Mouse (Mus musculus): ENCODE measurements around the gene Edem3. TPM values are rescaled to one million over a fixed set of nuclear protein-coding genes. Genes with fewer than 3 reads are reported as not detected.
"Not testable (repeated sequence)": the region's sequence is repeated elsewhere in the genome, so short reads cannot be mapped to it uniquely, and the experiment has no call there.

Gene Edem3
- polyA plus RNA-seq (2017; shearing (Covaris generic)) = 1 to 10 TPM; 2.9 to 4.1 (median 3.7) TPM

- ATAC-seq = peak; percentile 90
Measured at GRCm38 (mm10) chr1:151754881-151755659, at the start of gene Edem3. Gene Edem3, plus strand, starts transcription at chr1:151755371.

GRCm38 (mm10) chr1:151705723-151706396 is 49.3 kb upstream of the Edem3 start:
- peak; percentile 82 for ATAC-seq

DNA sequence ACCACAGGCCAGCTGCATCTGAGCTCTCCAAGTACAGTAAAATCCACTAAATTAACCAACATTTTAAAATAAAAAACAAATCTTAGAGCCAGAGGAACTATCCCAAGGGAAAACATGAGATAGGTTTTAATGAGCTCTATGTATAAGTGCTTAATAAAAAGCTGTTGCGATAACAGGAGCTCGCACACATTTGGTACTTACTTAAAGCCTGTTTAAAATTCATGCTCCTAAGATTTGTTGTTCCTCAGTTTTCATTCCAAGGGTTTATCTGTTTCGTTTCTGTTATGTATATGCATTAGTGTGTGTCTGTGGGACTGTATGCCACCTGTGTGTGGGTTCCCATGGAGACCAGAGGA is 48.8 kb upstream of the Edem3 start:
- ATAC-seq = no peak

- no peak for ATAC-seq
Measured at GRCm38 (mm10) chr1:151708966-151709733, 46.0 kb upstream of the Edem3 start.

- ATAC-seq = no peak
Measured at GRCm38 (mm10) chr1:151709734-151710022, 45.5 kb upstream of the Edem3 start.

GRCm38 (mm10) chr1:151710424-151711055 is 44.6 kb upstream of the Edem3 start:
- ATAC-seq = no peak

GRCm38 (mm10) chr1:151711062-151711461 is 44.1 kb upstream of the Edem3 start:
- ATAC-seq = no peak

GRCm38 (mm10) chr1:151712664-151713063 is 42.5 kb upstream of the Edem3 start:
- no peak for ATAC-seq

- no peak for ATAC-seq
Measured at GRCm38 (mm10) chr1:151713622-151714021, 41.5 kb upstream of the Edem3 start.

DNA sequence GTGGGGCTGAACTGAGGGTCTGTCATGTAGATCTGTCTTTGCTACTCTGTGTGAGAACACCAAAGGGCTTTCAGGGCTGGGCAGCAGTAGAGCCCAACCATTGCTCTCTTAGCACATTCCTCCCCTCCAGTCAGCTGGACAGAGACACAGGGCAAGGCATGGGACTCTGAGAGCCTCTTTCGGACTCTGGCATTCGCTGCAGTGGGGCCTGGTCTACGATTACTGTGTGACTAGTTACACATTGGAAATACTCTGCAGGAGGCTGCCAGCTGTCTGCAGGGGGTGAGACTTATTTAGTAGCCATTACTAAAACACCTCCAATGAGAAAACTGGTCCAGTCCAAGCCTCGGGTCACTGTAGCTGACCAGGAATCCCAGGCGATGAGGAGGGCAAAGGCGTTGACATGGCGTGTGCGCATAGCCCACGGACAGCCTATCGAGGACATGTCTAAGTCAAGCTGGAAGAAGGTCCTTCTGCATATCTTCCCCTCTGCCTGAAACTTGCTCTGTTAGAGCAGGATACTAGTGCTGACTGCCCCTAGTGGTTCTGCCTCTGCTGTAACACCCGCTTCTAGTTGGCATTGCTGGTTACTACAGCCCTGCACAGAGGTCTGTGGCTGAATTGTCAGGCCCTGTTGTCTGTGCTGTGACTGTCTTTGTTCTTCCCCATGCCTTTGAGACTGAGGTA is 39.0 kb upstream of the Edem3 start:
- no peak for ATAC-seq

DNA sequence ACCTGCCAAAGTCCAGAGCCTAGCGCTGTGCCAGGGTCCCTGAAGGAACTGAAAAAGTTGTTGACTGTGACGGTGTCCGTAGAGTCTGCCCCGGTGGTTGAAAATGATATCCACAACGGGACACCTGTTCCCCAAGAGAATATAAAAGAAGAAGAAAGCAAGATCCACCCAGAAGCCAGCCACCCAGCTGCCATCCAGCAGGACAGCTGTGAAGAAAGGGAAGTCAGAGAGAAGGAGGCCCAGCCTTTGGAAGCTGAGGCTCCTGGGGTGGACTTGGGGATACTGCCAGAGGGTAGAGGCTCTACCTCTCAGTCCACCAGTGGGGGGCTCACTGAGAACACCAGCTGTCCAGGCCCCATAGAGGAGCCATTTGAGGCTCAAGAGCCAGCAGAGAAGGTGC is 37.5 kb upstream of the Edem3 start:
- no peak for ATAC-seq

GRCm38 (mm10) chr1:151718575-151718974 is 36.6 kb upstream of the Edem3 start:
- no peak for ATAC-seq

- no peak for ATAC-seq
Measured at GRCm38 (mm10) chr1:151719911-151720310, 35.3 kb upstream of the Edem3 start.

GRCm38 (mm10) chr1:151720566-151720965 is 34.6 kb upstream of the Edem3 start:
- ATAC-seq = no peak

DNA sequence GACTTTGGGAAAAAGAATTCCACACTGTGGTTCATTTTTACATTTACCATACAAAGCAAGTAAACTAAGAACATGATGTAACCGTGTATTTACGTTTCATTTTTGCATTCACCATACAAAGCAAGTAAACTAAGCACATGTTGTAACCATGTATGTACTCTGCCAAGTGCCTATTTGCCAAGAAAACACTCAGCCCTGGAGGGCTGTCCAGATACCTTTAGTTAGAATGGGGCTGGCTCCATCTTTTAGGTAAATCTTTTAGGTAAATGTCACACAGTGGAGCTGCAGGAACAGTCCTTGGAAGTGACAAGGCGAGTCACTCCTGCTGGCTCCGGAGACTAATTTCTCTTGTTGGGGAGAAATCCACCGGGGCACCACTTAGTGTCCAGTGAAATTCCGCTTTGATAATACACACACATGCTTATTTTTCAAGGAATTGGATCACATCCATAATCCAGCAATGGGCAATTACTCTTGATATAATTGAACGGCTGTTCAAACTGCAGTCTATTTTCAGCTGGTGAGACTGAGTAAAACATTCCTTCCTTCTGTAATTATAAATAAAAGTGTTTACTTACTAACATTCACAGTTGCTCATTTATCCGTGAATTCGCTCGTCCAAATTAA is 33.7 kb upstream of the Edem3 start:
- ATAC-seq = no peak

DNA sequence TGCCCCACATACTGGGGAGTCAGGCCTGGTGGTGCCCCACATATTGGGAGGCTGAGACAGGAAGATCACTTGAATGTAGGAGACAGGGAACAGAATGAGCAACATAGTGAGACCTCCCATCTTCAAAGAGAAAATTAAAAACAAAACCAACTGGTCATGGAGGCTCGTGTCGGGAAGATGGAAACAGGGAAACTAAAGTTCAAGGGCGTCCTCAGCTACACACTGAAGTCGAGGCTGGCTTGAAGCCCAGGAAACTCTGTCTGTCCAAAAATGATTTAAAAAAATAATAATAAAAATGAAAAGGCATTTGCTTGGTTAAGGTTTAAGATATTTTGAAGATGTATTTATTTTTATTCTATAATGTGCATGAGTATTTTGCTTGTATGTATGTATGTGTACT is 31.4 kb upstream of the Edem3 start:
- ATAC-seq = no peak

GRCm38 (mm10) chr1:151725590-151725989 is 29.6 kb upstream of the Edem3 start:
- ATAC-seq = no peak

DNA sequence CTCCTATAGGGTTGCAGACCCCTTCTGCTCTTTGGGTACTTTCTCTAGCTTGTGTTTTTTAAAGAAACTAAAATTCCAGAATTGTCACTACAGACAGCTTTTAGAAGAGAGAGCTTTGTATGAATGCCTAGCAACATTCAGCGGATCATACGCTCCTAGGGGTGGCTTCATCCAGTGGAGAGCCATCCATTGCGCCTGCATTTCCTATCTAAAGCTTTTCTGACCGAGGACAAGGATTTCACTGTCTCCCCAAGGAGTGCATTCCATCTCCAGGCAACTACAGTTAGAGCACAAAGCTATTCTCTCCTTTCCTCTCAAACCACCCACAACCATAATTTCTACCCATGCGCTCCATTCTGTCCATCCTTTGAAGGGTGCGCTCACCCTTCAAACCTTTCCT is 28.8 kb upstream of the Edem3 start:
- no peak for ATAC-seq

GRCm38 (mm10) chr1:151728141-151728540 is 27.0 kb upstream of the Edem3 start:
- ATAC-seq = no peak

- no peak for ATAC-seq
Measured at GRCm38 (mm10) chr1:151737146-151737545, 18.0 kb upstream of the Edem3 start.

GRCm38 (mm10) chr1:151741199-151741621 is 14.0 kb upstream of the Edem3 start:
- ATAC-seq = no peak

GRCm38 (mm10) chr1:151749894-151750293 is 5.3 kb upstream of the Edem3 start:
- ATAC-seq = not testable (repeated sequence)
